Mouse (Mus musculus): ENCODE results near the gene Btf3.

Gene Btf3
- long read RNA-seq, experiment 1, transcript Btf3-205 (6 exons, 888 nt), result major isoform, 336 of 347 reads
- long read RNA-seq, experiment 1, transcript Btf3-201 (6 exons, 1,091 nt), result minor isoform, 7 of 347 reads
- long read RNA-seq, experiment 1, partial matches to known transcripts, result 3 of 347 reads
- long read RNA-seq, experiment 1, other reads (novel, unspliced or antisense), result 0 of 347 reads
- long read RNA-seq, experiment 2, transcript Btf3-201 (6 exons, 1,091 nt), result minor isoform, 6 of 367 reads
- long read RNA-seq, experiment 2, transcript Btf3-205 (6 exons, 888 nt), result major isoform, 347 of 367 reads
- long read RNA-seq, experiment 2, partial matches to known transcripts, result 4 of 367 reads
- long read RNA-seq, experiment 2, other reads (novel, unspliced or antisense), result 4 of 367 reads

DNA sequence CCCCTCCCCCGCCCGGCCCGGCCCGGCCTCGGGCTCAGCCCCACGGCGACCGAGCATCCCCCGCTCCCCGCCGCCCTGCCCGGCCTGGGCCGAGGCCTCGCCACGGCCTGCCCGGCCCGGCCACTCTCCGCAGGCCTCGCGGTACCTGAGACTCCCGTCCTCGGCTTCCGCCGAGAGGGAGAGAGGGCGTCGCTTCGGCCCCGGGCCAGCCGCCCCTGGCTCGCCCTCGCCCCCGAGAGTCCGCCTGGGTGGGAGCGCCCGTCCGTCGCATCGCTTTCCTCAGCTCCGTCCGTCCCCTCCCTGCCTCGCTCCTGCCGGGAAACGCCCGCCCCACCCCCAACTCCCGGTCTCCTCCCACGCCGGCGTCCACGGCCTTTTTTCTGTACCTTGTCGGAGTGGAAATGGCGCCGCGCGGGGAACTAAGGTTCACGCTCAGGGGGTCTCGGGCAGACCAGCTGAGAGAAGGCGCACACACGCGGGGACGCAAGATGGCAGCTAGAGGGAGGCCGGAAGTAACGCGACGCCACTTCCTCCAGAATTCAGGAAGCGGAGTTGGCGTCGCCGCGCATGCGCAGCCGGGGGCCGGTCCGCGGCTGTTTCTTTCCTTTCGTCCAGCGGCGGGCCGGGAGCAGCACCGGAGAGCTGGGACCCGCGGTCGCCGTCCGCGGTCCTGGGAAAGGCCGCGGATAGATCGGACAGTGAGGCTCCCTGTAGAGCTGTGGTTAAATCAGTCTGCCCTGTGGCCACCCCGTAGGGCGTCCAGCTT lies at the start of gene Btf3:
TSS of gene Btf3 (minus strand) at position 527 of the 766 bp plus-strand sequence.
- intact Hi-C loops (cut with DNase I), result no loop called here

- intact Hi-C loops (cut with DNase I), result no loop called here
These were observed 49.1 kb upstream of the Btf3 start for GRCm38 (mm10) chr13:98365766-98366421.

DNA sequence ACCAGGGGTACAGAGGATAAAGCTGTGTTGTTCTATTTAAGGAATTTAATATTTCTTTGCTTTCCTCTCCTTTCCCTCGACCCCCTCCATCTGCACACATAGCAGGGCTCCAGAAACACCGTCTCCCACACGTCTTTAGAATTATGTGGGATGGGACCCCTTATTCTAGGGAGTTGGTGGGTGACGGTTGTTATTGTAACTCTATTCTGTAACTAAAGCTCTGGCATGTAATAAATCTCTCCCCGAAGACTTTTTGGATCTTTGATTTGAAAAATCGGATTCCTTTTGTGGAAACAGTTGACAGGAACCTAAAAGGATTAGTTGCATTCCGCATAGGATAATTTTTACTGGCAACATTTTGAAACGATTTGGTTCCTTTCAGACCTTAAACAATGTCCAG lies 48.3 kb upstream of the Btf3 start:
- intact Hi-C loops (cut with DNase I), result no loop called here

DNA sequence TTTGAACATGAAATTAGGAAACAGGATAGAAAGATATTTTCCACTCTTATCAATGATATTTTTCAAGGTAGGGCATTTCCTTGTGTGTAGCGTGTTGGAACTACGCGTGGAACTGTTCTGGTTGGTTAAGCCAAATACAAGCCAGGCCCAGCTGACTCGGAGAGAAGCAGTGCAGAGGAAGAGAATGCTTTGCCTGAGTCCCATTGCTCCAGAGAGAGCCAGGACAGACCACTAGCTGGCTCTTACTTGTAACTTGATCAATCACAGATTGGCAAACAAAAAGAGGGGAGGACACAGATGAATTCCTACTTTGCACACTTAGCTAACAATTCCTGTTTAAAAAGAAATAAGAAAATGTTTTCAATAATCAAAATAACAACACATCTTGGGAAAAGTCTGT lies 46.2 kb upstream of the Btf3 start:
- intact Hi-C loops (cut with DNase I), result no loop called here

DNA sequence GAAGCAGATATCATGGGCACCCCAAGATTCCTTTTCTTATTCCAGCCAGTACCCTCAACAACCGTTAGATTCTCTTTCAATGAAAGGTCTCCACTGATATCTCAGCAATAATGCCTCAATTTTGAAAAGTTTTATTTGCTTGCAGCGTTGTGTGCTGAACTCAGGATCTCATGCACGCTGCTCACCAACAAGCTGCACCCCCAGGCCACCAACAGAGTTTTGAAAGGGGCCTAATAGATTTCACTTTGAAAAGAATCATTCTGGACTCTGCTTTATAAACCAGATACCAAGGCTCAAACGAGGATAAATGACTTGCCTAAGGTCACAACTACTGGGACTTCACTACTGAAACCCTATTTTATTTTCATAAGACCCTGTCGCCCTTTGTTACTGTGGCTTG lies 44.4 kb upstream of the Btf3 start:
- intact Hi-C loops (cut with DNase I), result no loop called here

DNA sequence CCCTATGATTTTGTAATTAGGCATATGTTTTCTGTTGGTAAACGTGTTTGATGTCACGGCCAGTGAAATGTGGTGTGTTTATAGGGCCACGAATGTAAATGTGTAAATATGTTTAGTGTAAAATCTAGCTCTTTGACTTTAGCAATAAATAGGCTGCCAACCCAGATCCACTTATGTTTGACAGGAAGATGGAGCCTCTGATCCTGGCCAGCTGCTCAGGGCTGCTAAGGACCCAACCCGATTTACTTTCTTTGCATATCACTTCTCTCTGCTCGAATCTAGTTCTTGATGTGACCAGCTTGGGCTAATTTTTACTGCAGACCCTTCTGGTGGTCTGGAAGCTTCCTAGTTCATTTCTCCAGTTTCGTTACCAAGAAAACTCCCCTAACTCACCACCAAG lies 43.6 kb upstream of the Btf3 start:
- intact Hi-C loops (cut with DNase I), result no loop called here

DNA sequence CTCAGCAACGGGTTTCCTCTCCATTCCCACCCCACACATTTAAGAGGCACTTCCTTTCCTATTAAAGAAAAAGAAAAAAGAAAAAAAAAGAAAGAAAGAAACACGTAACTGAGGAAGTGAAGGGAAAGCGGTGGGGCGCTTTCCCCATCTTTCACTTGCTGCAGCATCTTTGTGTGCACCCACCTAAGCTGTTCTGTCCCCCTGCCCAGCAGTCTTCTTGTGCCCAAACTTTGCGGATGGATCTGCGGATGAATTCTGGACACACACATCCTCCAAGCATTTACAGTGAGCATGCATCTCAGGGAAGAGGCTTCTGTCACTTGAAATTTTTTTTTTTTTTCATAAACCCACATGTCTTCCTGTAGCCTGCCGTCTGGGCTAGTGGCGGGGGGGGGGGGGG lies 42.5 kb upstream of the Btf3 start:
- intact Hi-C loops (cut with DNase I), result loop anchor here (5.0 to 10.0 kb wide), 2 partner anchors 138 to 225 kb away; no protein-coding TSS in a partner anchor

DNA sequence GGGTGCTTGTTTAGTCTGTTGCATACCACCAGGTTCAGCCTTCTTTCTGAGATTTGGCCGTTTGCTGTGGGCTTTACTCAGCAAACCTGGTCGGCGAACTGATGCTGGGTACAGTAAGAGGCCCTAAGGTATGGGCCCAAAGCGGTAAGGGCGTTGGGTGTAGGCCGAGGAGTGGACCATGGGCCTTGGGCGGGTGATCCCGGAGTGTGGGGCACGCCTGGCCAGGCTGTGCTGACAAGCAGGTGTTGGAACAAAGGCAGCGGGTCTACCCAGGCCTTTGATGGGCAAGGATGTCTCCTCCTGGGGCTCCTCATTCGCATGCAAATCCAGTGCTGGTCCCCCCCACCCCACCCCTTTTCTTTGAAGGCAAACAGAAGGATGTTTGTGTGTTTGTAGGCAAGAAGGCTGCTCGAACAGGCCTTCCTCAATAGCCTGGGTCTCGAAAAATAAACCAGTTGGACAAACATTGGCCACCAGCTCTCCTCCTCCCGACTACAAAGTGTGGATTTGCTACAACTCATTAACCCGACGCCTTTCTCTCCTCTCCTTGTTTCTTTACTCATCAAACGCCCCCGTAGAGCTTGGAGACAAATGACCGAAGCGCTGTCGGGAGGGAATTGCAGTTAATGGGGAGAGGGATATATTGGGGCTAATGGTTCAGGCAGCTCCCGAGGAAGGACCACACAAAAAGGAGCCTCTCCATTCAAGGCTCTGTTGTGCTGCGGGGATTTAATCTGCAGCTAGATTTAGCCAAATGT lies 41.8 kb upstream of the Btf3 start:
- intact Hi-C loops (cut with DNase I), result loop anchor here (5.0 to 10.0 kb wide), 2 partner anchors 139 to 226 kb away; no protein-coding TSS in a partner anchor

DNA sequence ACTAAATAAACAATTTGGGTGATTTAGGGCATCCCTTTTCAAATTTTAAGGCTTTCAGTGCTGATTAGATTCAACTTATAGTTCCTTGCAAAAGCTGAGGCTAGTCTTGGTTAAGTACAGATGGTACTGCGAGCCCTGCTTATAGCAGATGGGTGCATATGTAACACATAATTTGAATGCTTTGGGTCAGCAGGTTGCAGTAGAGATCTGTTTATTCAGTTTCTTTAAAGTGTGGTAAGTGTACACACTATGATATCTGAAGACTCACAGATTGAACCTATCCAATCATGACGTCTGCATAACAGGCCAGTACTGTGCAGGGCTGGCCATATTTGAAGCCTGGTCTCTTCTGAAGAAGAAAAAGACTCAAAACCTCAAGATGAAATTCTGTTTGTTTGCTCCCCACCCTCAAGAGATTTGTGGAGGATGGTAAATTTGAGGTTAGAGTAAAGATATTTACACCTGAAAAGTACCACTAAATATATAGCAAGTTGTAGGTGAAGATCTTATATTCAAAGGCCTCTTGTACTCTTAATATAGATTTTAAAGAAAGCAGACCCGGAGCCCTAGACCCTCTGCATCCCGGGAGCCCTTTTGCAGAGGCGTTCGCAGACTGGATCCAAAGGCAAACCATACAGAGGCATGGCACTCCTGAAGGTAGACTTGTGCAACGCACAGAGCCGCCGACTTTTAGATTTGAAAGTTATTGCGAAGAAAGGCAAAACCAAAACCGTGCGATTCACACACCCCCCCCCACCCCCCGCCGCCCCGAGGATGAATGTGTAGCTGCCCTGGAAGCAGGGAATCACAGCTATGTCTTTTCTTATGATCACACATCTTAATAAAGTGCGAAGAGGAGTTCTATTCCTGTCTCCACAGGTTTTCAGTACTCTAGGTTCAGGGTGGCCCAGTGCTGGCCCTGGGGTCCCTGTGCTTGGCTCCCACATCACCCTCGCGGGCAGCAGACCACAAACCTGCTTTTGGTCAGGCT lies 40.9 kb upstream of the Btf3 start:
- intact Hi-C loops (cut with DNase I), result loop anchor here (5.0 to 10.0 kb wide), 2 partner anchors 140 to 227 kb away; no protein-coding TSS in a partner anchor

DNA sequence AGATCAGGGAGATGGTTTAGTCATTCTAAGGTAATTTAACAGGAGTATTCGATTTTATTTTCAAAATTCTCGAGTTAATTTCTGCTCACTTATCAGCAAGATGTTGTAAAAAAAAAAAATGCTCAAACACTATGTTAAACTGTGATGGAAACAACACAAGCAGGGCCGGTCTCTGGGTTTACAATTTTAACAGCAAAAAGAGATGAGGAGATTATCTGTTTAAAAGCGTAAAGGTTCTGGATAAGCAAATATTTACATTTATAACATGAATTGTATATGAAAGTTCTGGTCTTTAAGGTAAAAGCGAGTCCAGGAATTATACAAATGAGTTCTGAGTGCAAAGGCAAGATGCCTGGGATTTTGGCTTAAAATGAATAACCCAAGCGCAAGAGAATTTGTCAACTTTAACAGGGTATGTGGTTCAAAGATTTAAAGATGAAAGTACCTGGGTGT lies 40.2 kb upstream of the Btf3 start:
- intact Hi-C loops (cut with DNase I), result loop anchor here (5.0 to 10.0 kb wide), 2 partner anchors 140 to 228 kb away; no protein-coding TSS in a partner anchor

DNA sequence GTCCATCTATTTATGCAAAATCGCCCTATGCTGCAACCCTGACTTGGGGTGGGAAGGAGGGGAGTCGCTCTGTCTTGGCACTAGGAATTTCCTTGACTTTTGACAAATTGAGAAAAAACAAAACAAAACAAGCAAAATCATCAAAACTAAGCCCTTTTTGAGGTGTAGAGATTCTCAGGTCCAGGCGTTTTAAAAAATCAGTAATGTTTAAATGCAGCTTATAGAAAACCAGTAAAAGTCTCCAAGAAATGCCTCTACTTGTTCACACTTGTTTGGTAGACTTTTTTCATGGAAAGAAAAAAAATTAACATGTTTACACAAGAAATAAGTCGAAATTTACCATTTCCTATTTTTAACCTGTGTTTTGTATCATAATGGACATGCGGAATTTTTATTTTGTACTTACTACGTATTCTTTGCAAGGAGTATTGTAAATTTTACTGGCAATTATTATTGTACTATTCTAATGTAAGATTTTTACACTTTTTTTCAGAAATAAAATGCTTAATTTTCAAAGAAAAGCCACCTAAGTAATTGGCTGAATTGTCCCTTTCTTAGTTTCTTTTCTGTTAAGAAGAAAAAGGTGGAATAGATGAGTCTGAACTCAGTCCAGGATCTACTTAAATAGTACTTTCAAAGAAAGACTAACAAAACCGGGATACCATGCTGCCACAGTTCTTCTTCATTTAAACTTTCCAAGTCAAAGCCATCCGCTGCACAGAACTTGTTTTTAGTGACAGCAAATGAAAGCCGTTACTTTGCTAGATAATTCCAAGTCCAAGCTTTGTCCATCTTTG lies 39.6 kb upstream of the Btf3 start:
- intact Hi-C loops (cut with DNase I), result loop anchor here (5.0 to 10.0 kb wide), 2 partner anchors 141 to 228 kb away; no protein-coding TSS in a partner anchor

GRCm38 (mm10) chr13:98355559-98356111 lies 38.8 kb upstream of the Btf3 start:
- intact Hi-C loops (cut with DNase I), result loop anchor here (5.0 to 10.0 kb wide), 2 partner anchors 142 to 229 kb away; no protein-coding TSS in a partner anchor

GRCm38 (mm10) chr13:98354871-98355558 lies 38.2 kb upstream of the Btf3 start:
- intact Hi-C loops (cut with DNase I), result loop anchor here (5.0 to 10.0 kb wide), 2 partner anchors 142 to 230 kb away; no protein-coding TSS in a partner anchor

- intact Hi-C loops (cut with DNase I), result loop anchor here (10.0 kb wide), 1 partner anchor 231 kb away; no protein-coding TSS in a partner anchor
These were observed 37.4 kb upstream of the Btf3 start, which contains the start of gene Foxd1 for GRCm38 (mm10) chr13:98354090-98354801. TSS of gene Foxd1 (plus strand) at chr13:98354242.

GRCm38 (mm10) chr13:98353709-98354089 lies 36.9 kb upstream of the Btf3 start:
- intact Hi-C loops (cut with DNase I), result loop anchor here (10.0 kb wide), 1 partner anchor 231 kb away; no protein-coding TSS in a partner anchor

GRCm38 (mm10) chr13:98352381-98352975 lies 35.7 kb upstream of the Btf3 start:
- intact Hi-C loops (cut with DNase I), result loop anchor here (10.0 kb wide), 1 partner anchor 232 kb away; no protein-coding TSS in a partner anchor

Data from adrenal gland (tissue).